Mouse (Mus musculus) subcutaneous adipose tissue, adult 2 months (tissue): Measurements from ENCODE around the gene Cst10. TPM values are rescaled to one million over a fixed set of nuclear protein-coding genes. Genes with fewer than 3 reads are reported as not detected.

Source experiments
- polyA plus RNA-seq: library from polyadenylated mRNA; depleted of rRNA; stranded (reverse); fragments of >200 nt; gene quantifications from 2 replicates; pipeline ENCODE4 v1.2.3, GENCODE M21; 2012; ENCODE audit warnings: low replicate concordance; rRNA removed

Gene Cst10
- polyA plus RNA-seq, result not detected in 2 replicates

GRCm38 (mm10) chr2:149404757-149405156 is at the start of gene Cst10:
Gene Cst10 (plus strand): TSS chr2:149405057.

